Mouse (Mus musculus) embryonic facial prominence, embryonic 13.5 days (tissue): ENCODE measurements around the gene Gm6358. TPM values are rescaled to one million over a fixed set of nuclear protein-coding genes. Genes with fewer than 3 reads are reported as not detected.
"Not testable (repeated sequence)": the region's sequence is repeated elsewhere in the genome, so short reads cannot be mapped to it uniquely, and the experiment has no call there.

Source experiments
- ATAC-seq: fragments of 200-750 bp; cut with Nextera tagmentation; 2 replicates; pipeline ENCODE4 v1.8.0; 2017; ENCODE audit warnings: low read depth; ENCODE audit not compliant: insufficient number of reproducible peaks, insufficient read depth, low FRiP score, low TSS enrichment
- H3K27ac ChIP-seq: fragments of 300-500 bp; sonication (generic); 2 replicates; pipeline ENCODE4 v1.5.1; 2015; ENCODE audit warnings: moderate library complexity, mild to moderate bottlenecking, inconsistent platforms
- H3K27me3 ChIP-seq: fragments of 300-500 bp; sonication (generic); 2 replicates; pipeline ENCODE4 v1.6.1; 2015; ENCODE audit warnings: mild to moderate bottlenecking, inconsistent platforms
- H3K36me3 ChIP-seq: fragments of 300-500 bp; sonication (generic); 2 replicates; pipeline ENCODE4 v1.6.1; 2015; ENCODE audit warnings: mild to moderate bottlenecking, inconsistent platforms
- H3K4me1 ChIP-seq: fragments of 300-500 bp; sonication (generic); 2 replicates; pipeline ENCODE4 v1.6.1; 2015; ENCODE audit warnings: inconsistent platforms
- H3K4me2 ChIP-seq: fragments of 300-500 bp; sonication (generic); 2 replicates; pipeline ENCODE4 v1.6.1; 2015; ENCODE audit warnings: moderate library complexity, mild to moderate bottlenecking, inconsistent platforms
- H3K4me3 ChIP-seq: fragments of 300-500 bp; sonication (generic); 2 replicates; pipeline ENCODE4 v1.5.1; 2015; ENCODE audit warnings: mild to moderate bottlenecking, inconsistent platforms
- H3K9ac ChIP-seq: fragments of 300-500 bp; sonication (generic); 2 replicates; pipeline ENCODE4 v1.6.1; 2015; ENCODE audit warnings: mild to moderate bottlenecking, inconsistent platforms
- H3K9me3 ChIP-seq: fragments of 300-500 bp; sonication (generic); 2 replicates; pipeline ENCODE4 v1.6.1; 2016; ENCODE audit warnings: inconsistent platforms
- WGBS: fragments of 180-500 bp; shearing (Covaris S2); methylation state at CpG from one replicate; pipeline ENCODE4 v1.1.7; 2015; ENCODE audit warnings: mixed read lengths; 5-methylcytosine and 5-hydroxymethylcytosine counted together
- polyA plus RNA-seq: library from polyadenylated mRNA; unstranded; fragments of >200 nt; fragmentation: Nextera tagmentation; extraction: Ambion mirVana; gene quantifications from 2 replicates; pipeline ENCODE4 v1.2.1, GENCODE M21; 2015

Gm6358 gene
- polyA plus RNA-seq, result not detected in 2 replicates

GRCm38 (mm10) chr16:89140551-89140950 is at the start of gene Gm6358:
Gene Gm6358, plus strand, starts transcription at chr16:89140851.
- H3K4me1 ChIP-seq, result no peaks in the 10 kb centered on the region
- WGBS, result 85% methylated on average over 1 of the region's 1 CpGs

GRCm38 (mm10) chr16:89150786-89151185 is 10.1 kb downstream of the Gm6358 start, which contains the start of gene Gm10061:
Gene Gm10061, plus strand, starts transcription at chr16:89151086.
- no peak for ATAC-seq
- H3K27me3 ChIP-seq, result no peaks in the 10 kb centered on the region
- no peak within 1 kb of the TSS for H3K9ac ChIP-seq
- no peak within 1 kb of the TSS for H3K27ac ChIP-seq
- H3K36me3 ChIP-seq, result no peaks in the 10 kb centered on the region
- H3K9me3 ChIP-seq, result no peaks in the 10 kb centered on the region
- no peaks in the 10 kb centered on the region for H3K4me1 ChIP-seq
- H3K4me2 ChIP-seq, result no peak within 1 kb of the TSS
- WGBS, result 91% methylated on average over 1 of the region's 1 CpGs
- no peak within 1 kb of the TSS for H3K4me3 ChIP-seq

More at GRCm38 (mm10) chr16:89140551-89140950, at the start of gene Gm6358:
- Histone ChIP-seq H3K36me3 (no peaks in the 10 kb centered on the region), H3K4me2 (no peak within 1 kb of the TSS), H3K9me3 (no peaks in the 10 kb centered on the region), H3K4me3 (no peak within 1 kb of the TSS), H3K9ac (no peak within 1 kb of the TSS), H3K27ac (no peak within 1 kb of the TSS), H3K27me3 (no peaks in the 10 kb centered on the region)
- ATAC-seq, result no peak

- Histone ChIP-seq H3K4me2 (no peak within 1 kb of the TSS), H3K9ac (no peak within 1 kb of the TSS), H3K27me3 (no peaks in the 10 kb centered on the region), H3K36me3 (no peaks in the 10 kb centered on the region), H3K4me1 (no peaks in the 10 kb centered on the region), H3K4me3 (no peak within 1 kb of the TSS), H3K9me3 (no peaks in the 10 kb centered on the region), H3K27ac (no peak within 1 kb of the TSS)
- WGBS, result 83% methylated on average over 4 of the region's 4 CpGs
- ATAC-seq, result no peak
These were observed 17.0 kb downstream of the Gm6358 start, which contains the start of gene Gm9789 for GRCm38 (mm10) chr16:89157652-89158051. Gene Gm9789, plus strand, starts transcription at chr16:89157952.

- ATAC-seq, H3K4me3 ChIP-seq, H3K27me3 ChIP-seq, H3K27ac ChIP-seq, H3K4me2 ChIP-seq, H3K9me3 ChIP-seq, H3K9ac ChIP-seq, H3K4me1 ChIP-seq, H3K36me3 ChIP-seq: not testable (repeated sequence)
These were observed 28.5 kb downstream of the Gm6358 start, which contains the start of gene Gm7735 for GRCm38 (mm10) chr16:89169190-89169589. Gene Gm7735, plus strand, starts transcription at chr16:89169490.

GRCm38 (mm10) chr16:89174435-89174834 is 33.8 kb downstream of the Gm6358 start, which contains the start of gene 1110057P08Rik:
Gene 1110057P08Rik, plus strand, starts transcription at chr16:89174735.
- WGBS, result 83% methylated on average over 2 of the region's 2 CpGs
- Histone ChIP-seq H3K4me2 (no peak within 1 kb of the TSS), H3K27me3 (no peaks in the 10 kb centered on the region), H3K27ac (no peak within 1 kb of the TSS), H3K4me1 (no peaks in the 10 kb centered on the region), H3K9me3 (no peaks in the 10 kb centered on the region), H3K4me3 (no peak within 1 kb of the TSS), H3K9ac (no peak within 1 kb of the TSS), H3K36me3 (no peaks in the 10 kb centered on the region)
- ATAC-seq, result no peak

- 81% methylated on average over 4 of the region's 4 CpGs for WGBS
These were observed 48.0 kb downstream of the Gm6358 start for GRCm38 (mm10) chr16:89188621-89189020.

More at GRCm38 (mm10) chr16:89188621-89189020, 48.0 kb downstream of the Gm6358 start:
- H3K27ac ChIP-seq, result no peak overlapping the region
- no peaks in the 10 kb centered on the region for H3K9me3 ChIP-seq
- H3K27me3 ChIP-seq, result no peaks in the 10 kb centered on the region
- H3K4me1 ChIP-seq, result no peaks in the 10 kb centered on the region
- no peak for ATAC-seq
- no peak overlapping the region for H3K9ac ChIP-seq
- no peaks in the 10 kb centered on the region for H3K36me3 ChIP-seq
- H3K4me3 ChIP-seq, result no peak overlapping the region
- no peak overlapping the region for H3K4me2 ChIP-seq

Other genes starting within 250 kb of the Gm6358 start
- not detected in 2 replicates for gene Krtap19-5, start 244.4 kb upstream of the Gm6358 start, polyA plus RNA-seq
- gene Krtap19-9b, start 208.6 kb upstream of the Gm6358 start, polyA plus RNA-seq, result not detected in 2 replicates
- gene Krtap16-3, start 178.0 kb upstream of the Gm6358 start, polyA plus RNA-seq, result not detected in 2 replicates
- not detected in 2 replicates for gene Krtap22-2, start 130.1 kb upstream of the Gm6358 start, polyA plus RNA-seq
- gene Gm10229, start 125.6 kb upstream of the Gm6358 start, polyA plus RNA-seq, result not detected in 2 replicates
- gene Krtap6-1, start 109.2 kb upstream of the Gm6358 start, polyA plus RNA-seq, result not detected in 2 replicates
- gene Gm10228, start 99.4 kb upstream of the Gm6358 start, polyA plus RNA-seq, result not detected in 2 replicates
- gene Krtap6-5, start 93.0 kb upstream of the Gm6358 start, polyA plus RNA-seq, result not detected in 2 replicates
- not detected in 2 replicates for gene 1110025L11Rik, start 76.8 kb upstream of the Gm6358 start, polyA plus RNA-seq
- not detected in 2 replicates for gene Krtap6-3, start 56.8 kb upstream of the Gm6358 start, polyA plus RNA-seq
- gene Gm10061, start 10.2 kb downstream of the Gm6358 start, polyA plus RNA-seq, result not detected in 2 replicates
- not detected in 2 replicates for gene Gm9789, start 17.1 kb downstream of the Gm6358 start, polyA plus RNA-seq
- not detected in 2 replicates for gene Gm7735, start 28.6 kb downstream of the Gm6358 start, polyA plus RNA-seq
- gene 1110057P08Rik, start 33.9 kb downstream of the Gm6358 start, polyA plus RNA-seq, result not detected in 2 replicates
- gene Krtap20-2, start 65.0 kb downstream of the Gm6358 start, polyA plus RNA-seq, result not detected in 2 replicates